Mouse (Mus musculus): ENCODE data around the gene Scn4a. TPM values are rescaled to one million over a fixed set of nuclear protein-coding genes. Genes with fewer than 3 reads are reported as not detected.

The Scn4a gene
- total and polyA plus RNA-seq, 3 experiments, result 0.05 TPM; not detected in 2

- Histone ChIP-seq H3K36me3 (replicated peaks) (no peaks in the 10 kb centered on the region), H3K9me3 (replicated peaks) (no peaks in the 10 kb centered on the region), H3K27me3 (ENCODE audit: insufficient read depth, low read length) (peaks cover 64% of the 10 kb centered on the region), H3K4me1 (ENCODE audit: insufficient read depth, low read depth, low read length) (no peaks in the 10 kb centered on the region), H3K4me3 (ENCODE audit: low read depth, low read length) (no peak overlapping the region)
- DNase-seq (ENCODE audit: low spot score) (no peak), ATAC-seq (ENCODE audit: extremely low read depth, insufficient number of reproducible peaks, low FRiP score, poor library complexity, severe bottlenecking) (no peak)
- TF ChIP-seq POLR2AphosphoS5 (IDR thresholded peaks at IDR 0.05; ENCODE audit: insufficient replicate concordance, low read depth, low read length), result no peak
- TF ChIP-seq GATA1 (IDR thresholded peaks at IDR 0.05; ENCODE audit: borderline replicate concordance, low read length), result no peak
- no peak for TF ChIP-seq TAL1 (conservative IDR thresholded peaks at IDR 0.05; ENCODE audit: low read depth, low read length)
- TF ChIP-seq GATA2 (IDR thresholded peaks at IDR 0.05; ENCODE audit: borderline replicate concordance, low read depth, low read length), result no peak
Observed at GRCm38 (mm10) chr11:106373998-106374397, 20.9 kb upstream of the Scn4a start.

GRCm38 (mm10) chr11:106366316-106366715 lies 13.2 kb upstream of the Scn4a start:
- no peak for ATAC-seq (ENCODE audit: extremely low read depth, insufficient number of reproducible peaks, low FRiP score, poor library complexity, severe bottlenecking)
- no peak for TF ChIP-seq GATA2 (IDR thresholded peaks at IDR 0.05; ENCODE audit: borderline replicate concordance, low read depth, low read length)
- peak; percentile 90 for TF ChIP-seq CTCF (IDR thresholded peaks at IDR 0.05; ENCODE audit: low read depth, low read length)
- no peak for TF ChIP-seq TAL1 (conservative IDR thresholded peaks at IDR 0.05; ENCODE audit: low read depth, low read length)
- no peak for TF ChIP-seq GATA1 (IDR thresholded peaks at IDR 0.05; ENCODE audit: borderline replicate concordance, low read length)
- no peak for TF ChIP-seq POLR2AphosphoS5 (IDR thresholded peaks at IDR 0.05; ENCODE audit: insufficient replicate concordance, low read depth, low read length)

GRCm38 (mm10) chr11:106365366-106365765 lies 12.3 kb upstream of the Scn4a start, which contains the start of gene Prr29:
Gene Prr29, plus strand, starts transcription at chr11:106365472.
- no peaks in the 10 kb centered on the region for H3K4me1 ChIP-seq (ENCODE audit: insufficient read depth, low read depth, low read length)
- no peak within 1 kb of the TSS for H3K4me3 ChIP-seq (ENCODE audit: low read depth, low read length)
- no peaks in the 10 kb centered on the region for H3K9me3 ChIP-seq (replicated peaks)
- no peak for ATAC-seq (ENCODE audit: extremely low read depth, insufficient number of reproducible peaks, low FRiP score, poor library complexity, severe bottlenecking)
- no peaks in the 10 kb centered on the region for H3K36me3 ChIP-seq (replicated peaks)
- peaks cover 41% of the 10 kb centered on the region for H3K27me3 ChIP-seq (ENCODE audit: insufficient read depth, low read length)
- TF ChIP-seq GATA1 (IDR thresholded peaks at IDR 0.05; ENCODE audit: borderline replicate concordance, low read length), result no peak
- TF ChIP-seq CTCF (IDR thresholded peaks at IDR 0.05; ENCODE audit: low read depth, low read length), result no peak
- TF ChIP-seq GATA2 (IDR thresholded peaks at IDR 0.05; ENCODE audit: borderline replicate concordance, low read depth, low read length), result no peak
- TF ChIP-seq POLR2AphosphoS5 (IDR thresholded peaks at IDR 0.05; ENCODE audit: insufficient replicate concordance, low read depth, low read length), result no peak
- TF ChIP-seq TAL1 (conservative IDR thresholded peaks at IDR 0.05; ENCODE audit: low read depth, low read length), result no peak
- DNase-seq (ENCODE audit: low spot score), result no peak

More at GRCm38 (mm10) chr11:106366316-106366715, 13.2 kb upstream of the Scn4a start:
- no peak overlapping the region for H3K4me3 ChIP-seq (ENCODE audit: low read depth, low read length)
- no peaks in the 10 kb centered on the region for H3K9me3 ChIP-seq (replicated peaks)
- H3K36me3 ChIP-seq (replicated peaks), result no peaks in the 10 kb centered on the region
- peak; percentile 52 for DNase-seq (ENCODE audit: low spot score)
- H3K27me3 ChIP-seq (ENCODE audit: insufficient read depth, low read length), result peaks cover 37% of the 10 kb centered on the region
- H3K4me1 ChIP-seq (ENCODE audit: insufficient read depth, low read depth, low read length), result no peaks in the 10 kb centered on the region

- no peak for DNase-seq (ENCODE audit: low spot score)
- Histone ChIP-seq H3K4me1 (ENCODE audit: insufficient read depth, low read depth, low read length) (no peaks in the 10 kb centered on the region), H3K4me3 (ENCODE audit: low read depth, low read length) (no peak overlapping the region), H3K9me3 (replicated peaks) (no peaks in the 10 kb centered on the region), H3K36me3 (replicated peaks) (no peaks in the 10 kb centered on the region), H3K27me3 (ENCODE audit: insufficient read depth, low read length) (peaks cover 42% of the 10 kb centered on the region)
- TF ChIP-seq CTCF (IDR thresholded peaks at IDR 0.05; ENCODE audit: low read depth, low read length) (no peak), TAL1 (conservative IDR thresholded peaks at IDR 0.05; ENCODE audit: low read depth, low read length) (no peak)
- no peak for ATAC-seq (ENCODE audit: extremely low read depth, insufficient number of reproducible peaks, low FRiP score, poor library complexity, severe bottlenecking)
Observed at GRCm38 (mm10) chr11:106364712-106365111, 11.6 kb upstream of the Scn4a start.

- TF ChIP-seq CTCF (IDR thresholded peaks at IDR 0.05; ENCODE audit: low read depth, low read length), result no peak
- TF ChIP-seq GATA1 (IDR thresholded peaks at IDR 0.05; ENCODE audit: borderline replicate concordance, low read length), result no peak
- no peak for TF ChIP-seq POLR2AphosphoS5 (IDR thresholded peaks at IDR 0.05; ENCODE audit: insufficient replicate concordance, low read depth, low read length)
- TF ChIP-seq GATA2 (IDR thresholded peaks at IDR 0.05; ENCODE audit: borderline replicate concordance, low read depth, low read length), result no peak
- no peak for TF ChIP-seq TAL1 (conservative IDR thresholded peaks at IDR 0.05; ENCODE audit: low read depth, low read length)
Observed at GRCm38 (mm10) chr11:106359350-106359749, 6.3 kb upstream of the Scn4a start.

DNA sequence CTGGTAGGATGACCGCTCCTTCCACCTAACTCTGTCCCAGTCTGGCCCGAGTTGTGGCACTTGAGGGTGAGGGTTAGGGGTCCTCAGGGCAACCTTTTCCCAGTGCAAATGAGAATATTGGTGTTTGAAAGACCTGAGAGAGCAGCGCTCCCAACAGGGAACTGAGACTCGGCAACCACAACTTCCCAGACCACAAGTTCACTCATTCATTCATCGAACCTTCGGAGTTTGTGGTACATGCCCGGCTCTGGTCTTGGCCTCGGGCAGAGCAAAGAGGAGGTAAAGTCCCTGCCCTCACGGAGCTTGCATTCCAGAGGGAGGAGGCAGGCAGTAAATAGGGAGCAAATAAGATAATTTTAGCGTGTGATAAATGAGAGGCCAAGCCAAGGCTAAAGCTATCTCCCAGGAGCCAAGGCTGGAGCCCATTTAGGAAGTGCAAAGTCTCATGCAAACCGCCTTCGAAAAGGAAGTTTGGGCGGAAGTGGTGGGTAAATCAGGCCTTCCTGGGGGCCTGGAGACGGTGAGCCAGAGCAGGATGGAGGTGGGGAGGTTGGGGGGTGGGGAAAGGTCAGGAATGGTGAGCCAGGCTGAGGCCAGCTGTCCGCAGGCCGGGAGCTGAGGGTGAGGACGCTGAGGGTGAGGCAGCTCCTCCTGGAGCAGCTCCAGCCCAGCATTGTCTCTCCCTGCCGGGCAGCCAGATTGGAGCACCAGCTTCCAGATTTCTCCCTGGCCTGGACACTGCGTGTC lies 2.5 kb upstream of the Scn4a start:
- no peak for TF ChIP-seq GATA2 (IDR thresholded peaks at IDR 0.05; ENCODE audit: borderline replicate concordance, low read depth, low read length)
- no peak for TF ChIP-seq POLR2AphosphoS5 (IDR thresholded peaks at IDR 0.05; ENCODE audit: insufficient replicate concordance, low read depth, low read length)
- TF ChIP-seq TAL1 (conservative IDR thresholded peaks at IDR 0.05; ENCODE audit: low read depth, low read length), result no peak
- TF ChIP-seq GATA1 (IDR thresholded peaks at IDR 0.05; ENCODE audit: borderline replicate concordance, low read length), result no peak
- TF ChIP-seq CTCF (IDR thresholded peaks at IDR 0.05; ENCODE audit: low read depth, low read length), result no peak
- DNase-seq (ENCODE audit: low spot score), result no peak
- H3K36me3 ChIP-seq (replicated peaks), result no peaks in the 10 kb centered on the region
- no peak overlapping the region for H3K4me3 ChIP-seq (ENCODE audit: low read depth, low read length)
- no peak for ATAC-seq (ENCODE audit: extremely low read depth, insufficient number of reproducible peaks, low FRiP score, poor library complexity, severe bottlenecking)
- H3K9me3 ChIP-seq (replicated peaks), result no peaks in the 10 kb centered on the region
- H3K27me3 ChIP-seq (ENCODE audit: insufficient read depth, low read length), result peaks cover 14% of the 10 kb centered on the region; the same call in 1 of the 2 replicates
- no peaks in the 10 kb centered on the region for H3K4me1 ChIP-seq (ENCODE audit: insufficient read depth, low read depth, low read length)

More at GRCm38 (mm10) chr11:106359350-106359749, 6.3 kb upstream of the Scn4a start:
- DNase-seq (ENCODE audit: low spot score) (no peak), ATAC-seq (ENCODE audit: extremely low read depth, insufficient number of reproducible peaks, low FRiP score, poor library complexity, severe bottlenecking) (no peak)
- Histone ChIP-seq H3K9me3 (replicated peaks) (no peaks in the 10 kb centered on the region), H3K4me1 (ENCODE audit: insufficient read depth, low read depth, low read length) (no peaks in the 10 kb centered on the region), H3K27me3 (ENCODE audit: insufficient read depth, low read length) (peaks cover 36% of the 10 kb centered on the region; the same call in 1 of the 2 replicates), H3K4me3 (ENCODE audit: low read depth, low read length) (no peak overlapping the region), H3K36me3 (replicated peaks) (no peaks in the 10 kb centered on the region)
